Mouse (Mus musculus): ENCODE results near the gene Prlh. TPM values are rescaled to one million over a fixed set of nuclear protein-coding genes. Genes with fewer than 3 reads are reported as not detected.

Gene Prlh
- not detected for total RNA-seq (2021)
- long read RNA-seq, experiment 1: 0 reads
- long read RNA-seq, experiment 2: 0 reads

GRCm38 (mm10) chr1:90952808-90953207 lies at the start of gene Prlh:
Prlh (plus strand) TSS chr1:90953108.
- DNase-seq: no peak

- no peak for DNase-seq
Observed at GRCm38 (mm10) chr1:90903211-90903945, 49.5 kb upstream of the Prlh start.

- no peak for DNase-seq
Observed at GRCm38 (mm10) chr1:90903971-90904458, 48.9 kb upstream of the Prlh start.

GRCm38 (mm10) chr1:90904729-90905404 lies 48.0 kb upstream of the Prlh start:
- no peak for DNase-seq

GRCm38 (mm10) chr1:90906357-90906756 lies 46.6 kb upstream of the Prlh start:
- DNase-seq: peak; percentile 71

- peak; percentile 27 for DNase-seq
Observed at GRCm38 (mm10) chr1:90909161-90909560, 43.7 kb upstream of the Prlh start.

- DNase-seq: peak; percentile 76
Observed at GRCm38 (mm10) chr1:90909631-90910152, 43.2 kb upstream of the Prlh start.

- no peak for DNase-seq
Observed at GRCm38 (mm10) chr1:90913231-90913630, 39.7 kb upstream of the Prlh start.

GRCm38 (mm10) chr1:90914948-90915569 lies 37.8 kb upstream of the Prlh start, which contains the start of gene Mlph:
Mlph (plus strand) TSS chr1:90915085.
- DNase-seq: peak; percentile 64

- no peak for DNase-seq
Observed at GRCm38 (mm10) chr1:90917509-90917908, 35.4 kb upstream of the Prlh start.

GRCm38 (mm10) chr1:90921687-90922086 lies 31.2 kb upstream of the Prlh start:
- no peak for DNase-seq

- no peak for DNase-seq
Observed at GRCm38 (mm10) chr1:90926030-90926429, 26.9 kb upstream of the Prlh start.

- peak; percentile 22 for DNase-seq
Observed at GRCm38 (mm10) chr1:90927308-90927707, 25.6 kb upstream of the Prlh start.

GRCm38 (mm10) chr1:90927929-90928574 lies 24.9 kb upstream of the Prlh start:
- no peak for DNase-seq

GRCm38 (mm10) chr1:90928575-90928934 lies 24.4 kb upstream of the Prlh start:
- peak; percentile 90 for DNase-seq

GRCm38 (mm10) chr1:90933001-90933400 lies 19.9 kb upstream of the Prlh start:
- no peak for DNase-seq

- DNase-seq: no peak
Observed at GRCm38 (mm10) chr1:90936990-90937389, 15.9 kb upstream of the Prlh start.

GRCm38 (mm10) chr1:90939980-90940379 lies 12.9 kb upstream of the Prlh start:
- no peak for DNase-seq

- no peak for DNase-seq
Observed at GRCm38 (mm10) chr1:90945171-90945570, 7.7 kb upstream of the Prlh start.

- DNase-seq: no peak
Observed at GRCm38 (mm10) chr1:90947252-90947651, 5.7 kb upstream of the Prlh start.

- DNase-seq: no peak
Observed at GRCm38 (mm10) chr1:90949309-90949708, 3.6 kb upstream of the Prlh start.

- DNase-seq: no peak
Observed at GRCm38 (mm10) chr1:90951670-90952069, 1.2 kb upstream of the Prlh start.

Measured in adrenal gland, postnatal 10 days (tissue).